Mouse (Mus musculus): ENCODE measurements around the gene Ifih1.

DNA sequence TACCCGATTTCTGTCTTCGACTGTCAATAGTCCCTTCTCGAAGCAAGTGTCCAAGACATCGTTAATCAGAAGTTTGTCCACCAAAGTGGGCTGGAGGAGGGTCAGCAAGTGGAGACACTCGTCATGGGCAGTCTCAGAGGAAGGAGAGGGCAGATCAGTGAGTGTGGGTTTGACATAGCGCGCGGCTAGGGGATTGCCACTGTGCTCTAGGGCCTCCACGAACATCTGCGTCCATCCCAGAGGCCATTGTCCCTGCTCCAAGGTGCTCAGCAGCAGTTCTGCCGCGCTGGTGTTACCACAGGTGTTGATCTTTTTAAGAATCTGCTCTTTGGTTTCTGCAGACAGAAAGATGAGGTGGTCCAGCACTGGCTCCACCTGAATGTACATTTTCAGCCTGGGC, 580 bp downstream of the Ifih1 start:
- TF ChIP-seq CTCF (IDR thresholded peaks at IDR 0.05; ENCODE audit: low read depth) (no peak), EP300 (IDR thresholded peaks at IDR 0.05; ENCODE audit: low read depth) (no peak)
